Mouse (Mus musculus): Measurements from ENCODE around the gene Abca12.

DNA sequence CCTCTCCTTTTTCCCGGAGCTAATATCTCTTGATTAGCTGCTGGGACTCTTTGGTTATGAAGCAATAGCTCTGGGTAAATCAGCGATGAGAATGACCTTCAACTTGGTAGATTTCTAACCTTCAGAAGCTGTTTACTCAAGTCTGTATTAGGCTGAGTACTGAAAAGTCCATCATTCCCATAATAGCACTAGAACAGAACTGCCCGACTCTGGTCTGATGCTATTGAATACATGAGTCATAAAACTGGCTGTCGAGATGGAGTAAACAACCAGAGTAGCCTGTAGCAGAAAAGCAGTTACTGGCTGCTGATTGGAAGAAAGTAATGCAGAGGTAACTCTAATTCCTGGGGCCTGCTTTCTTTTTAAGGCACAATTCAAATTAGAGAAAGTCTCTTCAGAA lies 211.1 kb downstream of the Abca12 start:
- TF ChIP-seq GATA1 (IDR thresholded peaks at IDR 0.05; ENCODE audit: borderline replicate concordance, low read length) (no peak), FLI1 (IDR thresholded peaks at IDR 0.05; ENCODE audit: low read length) (no peak)

Data from megakaryocyte, embryonic 14.5 days (primary cell).